Mouse (Mus musculus) right cerebral cortex, postnatal 10 days (tissue): Measurements from ENCODE around the gene Kcnk18.

Source experiments
- DNase-seq, 2 experiments: peaks; one replicate each; pipeline ENCODE4 v3.0.0; 2021; ENCODE audit warnings: low spot score in 2 of 2

Kcnk18 gene

DNA sequence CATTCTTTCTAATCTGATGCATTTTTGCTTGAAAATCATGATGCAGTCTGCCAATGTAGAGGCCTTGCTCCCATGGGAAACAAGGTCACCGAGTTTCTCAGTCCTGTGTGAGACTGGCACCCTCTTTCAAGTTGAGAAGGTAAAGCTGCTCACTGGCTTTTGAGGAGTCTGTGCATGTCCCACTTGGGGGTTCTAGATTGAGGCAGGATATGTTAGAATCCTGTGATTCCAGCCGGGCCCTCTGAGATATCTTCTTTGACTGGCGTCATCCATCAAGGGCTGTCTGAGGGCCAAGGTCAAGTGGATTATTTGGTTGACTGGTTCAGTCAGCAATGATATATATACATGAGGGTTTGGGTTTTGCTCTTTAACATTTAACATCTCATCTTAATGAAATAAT lies 63.0 kb downstream of the Kcnk18 start:
- no peak for DNase-seq
